Mouse (Mus musculus): Measurements from ENCODE around the gene Slc25a25.

Slc25a25 gene

DNA sequence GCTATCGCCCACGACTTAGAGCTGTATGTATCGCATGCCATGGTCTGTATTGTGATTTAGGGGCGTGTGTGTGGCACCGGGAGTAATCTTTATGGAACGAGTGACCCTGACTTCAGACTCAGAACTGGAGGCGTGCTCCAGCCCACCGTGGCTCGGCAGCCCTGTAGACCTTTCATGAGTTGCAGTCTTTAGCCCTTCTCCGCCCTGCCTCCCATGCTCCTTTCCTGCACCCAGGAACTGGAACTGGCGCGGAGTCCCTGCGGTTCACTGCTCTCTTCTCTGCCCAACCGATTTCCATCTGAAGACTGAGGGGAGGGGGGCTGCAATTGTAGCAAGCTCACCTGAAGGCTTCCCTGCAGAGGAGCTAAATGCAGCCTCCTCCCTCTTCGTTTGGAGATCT is 54.5 kb downstream of the Slc25a25 start:
- DNase-seq (ENCODE audit: low read depth): no peak

DNA sequence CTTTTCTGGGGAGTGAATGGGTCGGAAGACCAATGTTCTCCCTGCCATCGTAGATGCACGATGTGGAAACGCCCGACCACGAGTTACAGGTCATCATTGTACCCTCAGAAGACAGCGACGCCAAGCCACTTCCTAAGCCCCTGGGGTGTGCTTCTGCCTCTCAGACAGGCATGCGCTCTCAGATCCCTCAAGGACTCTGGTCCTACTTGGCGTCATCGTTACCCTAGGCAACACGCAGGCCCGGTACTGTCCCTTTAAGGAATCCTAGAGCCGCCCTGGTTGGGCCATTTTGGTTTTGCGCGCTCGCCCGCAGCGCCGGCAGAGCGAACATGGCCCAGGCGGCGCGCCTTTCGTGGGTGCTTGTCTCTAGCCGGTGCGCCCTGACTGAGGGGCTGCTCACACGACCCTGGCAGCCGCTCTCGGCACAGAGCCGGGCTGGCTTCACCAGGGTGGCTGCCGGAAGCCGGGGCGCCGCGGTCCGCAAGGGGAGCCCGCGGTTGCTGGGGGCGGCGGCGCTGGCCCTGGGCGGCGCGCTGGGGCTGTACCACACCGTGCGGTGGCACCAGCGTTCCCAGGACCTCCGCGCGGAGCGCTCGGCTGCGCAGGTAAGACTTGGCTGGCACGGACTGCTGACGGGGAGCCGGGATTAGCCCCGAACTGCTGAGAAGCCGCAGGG is 55.2 kb downstream of the Slc25a25 start:
- DNase-seq (ENCODE audit: low read depth): peak; percentile 85

DNA sequence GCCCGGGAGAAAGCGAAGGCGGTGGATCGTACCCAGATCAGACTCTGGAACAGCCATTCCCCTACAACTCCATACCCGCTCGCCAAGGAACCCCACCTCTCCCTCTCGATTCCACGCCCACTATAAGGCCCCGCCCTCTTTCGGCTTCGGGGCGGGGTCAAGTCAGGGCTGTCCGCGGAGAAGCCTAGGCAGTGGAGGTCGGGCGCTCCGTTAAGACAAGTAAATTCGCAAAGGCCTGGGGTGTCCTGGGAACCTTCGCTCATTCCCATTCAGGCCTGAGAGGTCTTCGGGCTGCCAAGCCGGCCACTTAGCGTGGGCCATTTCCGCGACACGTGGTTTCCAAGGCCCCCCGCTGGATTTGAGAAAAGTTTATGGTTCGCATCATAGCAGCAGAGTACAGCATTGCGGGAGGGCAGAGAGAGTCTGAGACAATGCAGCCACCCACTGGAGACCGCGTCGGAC is 55.7 kb downstream of the Slc25a25 start, which contains the start of gene Ptges2:
TSS of gene Ptges2 (plus strand) at position 413 of the 462 bp plus-strand sequence.
- peak; percentile 92 for DNase-seq (ENCODE audit: low read depth)

DNA sequence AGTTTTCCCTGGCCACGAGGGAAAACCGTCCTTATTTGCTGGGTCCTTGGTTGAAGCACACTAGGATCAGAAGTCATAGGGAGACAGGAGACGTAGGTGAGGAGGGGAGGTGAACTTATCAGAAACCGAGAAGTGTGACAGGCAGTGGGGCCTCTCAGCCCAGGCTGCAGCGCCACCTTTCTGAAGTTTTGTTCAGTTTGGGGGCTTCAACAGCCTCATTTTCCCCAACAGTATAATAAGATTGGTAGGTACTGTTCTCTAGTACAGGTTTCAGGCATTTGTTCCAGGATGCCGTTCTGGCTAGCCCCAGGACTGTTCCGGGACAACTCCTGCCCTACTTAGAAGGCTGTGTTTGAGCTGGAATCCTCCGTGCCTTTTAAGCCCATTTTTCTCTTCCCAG is 56.3 kb downstream of the Slc25a25 start:
- peak; percentile 58 for DNase-seq (ENCODE audit: low read depth)

DNA sequence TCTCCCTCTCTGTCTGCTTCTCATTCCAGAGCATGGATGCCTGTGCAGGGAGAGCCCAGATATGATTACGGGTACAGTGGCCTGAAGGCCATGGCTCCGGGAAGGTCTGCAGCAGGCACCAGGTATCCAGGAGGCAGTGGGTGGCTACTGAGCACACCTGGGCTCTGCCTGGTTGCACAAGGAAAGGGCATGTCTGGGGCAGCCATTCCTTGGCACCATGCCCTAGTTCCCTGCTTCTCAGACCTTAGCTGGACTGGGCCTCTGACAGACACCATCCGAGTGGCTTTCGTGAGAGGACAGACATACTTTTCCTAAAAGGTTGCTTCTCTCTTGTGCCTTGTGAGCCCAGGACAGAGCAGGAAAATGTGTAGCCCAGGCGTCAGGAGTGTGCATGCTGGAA is 59.2 kb downstream of the Slc25a25 start:
- no peak for DNase-seq (ENCODE audit: low read depth)

DNA sequence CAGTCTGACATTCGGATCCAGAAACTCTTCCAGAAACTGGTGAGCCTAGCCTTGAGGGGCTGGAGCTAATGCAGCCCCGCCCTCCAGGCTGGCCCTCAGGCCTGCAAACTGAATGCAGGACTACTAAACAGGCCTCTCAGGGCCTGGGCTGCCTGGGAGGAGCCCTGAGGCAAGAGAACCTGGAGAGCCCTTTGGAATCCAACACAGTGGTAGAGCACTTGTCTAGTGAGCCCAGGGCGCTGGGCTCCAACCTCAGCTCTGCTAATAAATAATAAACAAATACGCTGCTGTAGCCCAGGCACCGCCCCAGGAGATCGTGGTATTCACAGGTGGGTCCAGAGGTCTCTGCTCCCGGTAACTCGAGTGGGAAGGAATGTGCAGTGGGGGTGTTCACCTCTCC is 60.4 kb downstream of the Slc25a25 start:
- no peak for DNase-seq (ENCODE audit: low read depth)

DNA sequence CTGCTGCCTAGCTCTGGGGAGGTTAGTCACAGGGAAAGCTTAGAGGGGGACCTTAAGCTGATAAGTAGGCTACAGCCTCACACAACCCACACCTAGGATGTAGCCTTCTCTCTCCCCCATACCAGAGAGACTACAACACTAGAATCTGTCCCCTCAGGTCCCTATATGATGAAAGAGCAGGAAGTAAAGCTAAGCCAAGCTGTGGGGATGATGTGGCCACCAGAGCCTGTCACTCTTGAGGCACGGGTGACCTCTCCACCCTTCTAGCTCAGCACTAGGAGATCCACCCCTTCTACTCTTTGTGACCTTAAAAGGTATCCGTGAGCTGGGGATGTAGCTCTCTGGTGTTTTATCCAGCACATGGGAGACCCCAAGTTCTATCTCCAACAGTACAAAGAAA is 62.1 kb downstream of the Slc25a25 start:
- no peak for DNase-seq (ENCODE audit: low read depth)

DNA sequence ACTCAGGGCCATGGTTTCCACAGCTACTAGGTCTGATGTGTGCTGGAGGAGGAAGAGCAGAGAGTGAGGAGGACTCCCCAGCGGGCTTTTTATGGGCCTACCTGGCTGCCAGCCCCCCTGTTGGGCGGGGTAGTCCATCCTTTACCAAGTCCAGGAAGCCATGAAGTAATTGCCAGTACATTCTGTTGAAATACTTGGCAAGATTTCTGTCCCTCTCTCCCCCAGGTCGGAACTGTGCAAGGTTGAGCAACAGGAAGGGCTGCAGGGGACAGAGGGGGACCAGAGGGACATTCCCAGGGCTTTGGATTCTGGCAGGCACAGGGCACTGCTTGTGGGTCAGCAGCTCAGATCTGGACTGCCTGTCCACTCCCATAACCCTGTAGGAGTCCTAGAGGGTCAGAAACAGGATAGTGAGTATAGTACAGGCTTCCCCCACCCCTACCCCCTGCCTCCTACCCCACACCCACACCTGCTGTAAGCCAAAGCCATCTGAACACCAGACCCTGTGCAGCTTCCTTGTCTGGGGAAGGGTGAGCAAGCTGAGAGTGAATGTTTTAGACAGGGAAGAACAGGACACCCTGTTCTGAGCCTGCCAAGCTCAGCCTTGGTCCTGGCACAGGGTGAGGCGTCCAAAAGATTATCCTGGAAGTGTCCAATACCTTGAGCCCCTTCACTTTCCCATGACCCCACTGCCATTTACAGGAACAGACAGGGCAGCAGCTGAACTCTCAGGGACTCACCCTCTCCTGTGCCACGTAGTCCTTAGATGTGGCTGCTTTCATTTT is 63.3 kb downstream of the Slc25a25 start, which contains the start of gene Lcn2:
TSS of gene Lcn2 (minus strand) at position 547 of the 785 bp plus-strand sequence.
- no peak for DNase-seq (ENCODE audit: low read depth)

DNA sequence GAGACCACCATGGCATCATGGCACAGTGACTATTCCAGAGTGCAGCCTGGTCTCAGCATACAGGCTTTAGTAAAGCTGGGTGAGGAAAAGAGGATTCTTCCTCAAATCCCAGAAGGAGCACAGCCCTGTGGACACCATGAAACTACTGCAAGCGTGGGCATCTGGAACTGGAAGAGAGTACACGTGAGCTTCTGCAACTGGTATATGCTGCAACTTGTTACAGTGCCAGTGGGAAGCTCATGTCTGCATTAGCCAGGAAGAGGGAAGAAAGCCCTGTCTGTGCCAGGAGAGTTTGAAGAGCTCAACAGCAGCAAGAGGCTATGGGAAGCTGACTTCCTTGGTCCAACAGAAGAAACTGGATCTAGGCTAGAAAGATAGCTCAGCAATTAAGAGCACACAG is 68.6 kb downstream of the Slc25a25 start:
- no peak for DNase-seq (ENCODE audit: low read depth)

DNA sequence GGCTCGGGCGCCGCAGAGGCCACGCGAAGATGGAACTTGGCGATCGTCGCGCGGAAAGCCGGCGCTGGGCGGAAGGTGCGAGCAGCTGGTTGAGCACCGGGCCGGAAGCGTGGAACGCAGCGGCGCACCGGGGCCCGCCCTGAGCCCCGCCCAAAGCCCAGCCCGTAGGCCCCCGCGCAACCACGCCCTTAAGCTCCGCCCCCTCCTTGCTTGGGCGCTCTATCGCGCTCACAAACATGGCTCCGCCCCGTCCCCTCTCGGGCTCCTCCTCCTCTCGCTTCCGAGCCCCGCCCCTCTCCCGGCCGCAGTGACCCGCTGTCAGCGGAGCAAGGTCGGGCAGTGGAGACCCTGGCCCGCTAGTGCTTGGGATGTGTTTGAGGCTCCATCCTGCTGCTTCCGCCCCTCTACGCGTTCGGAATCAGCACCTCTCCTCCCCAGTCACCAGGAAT is 69.4 kb downstream of the Slc25a25 start, which contains the start of gene 1110008P14Rik:
TSS of gene 1110008P14Rik (minus strand) at position 164 of the 449 bp plus-strand sequence.
- DNase-seq (ENCODE audit: low read depth): peak; percentile 96

DNA sequence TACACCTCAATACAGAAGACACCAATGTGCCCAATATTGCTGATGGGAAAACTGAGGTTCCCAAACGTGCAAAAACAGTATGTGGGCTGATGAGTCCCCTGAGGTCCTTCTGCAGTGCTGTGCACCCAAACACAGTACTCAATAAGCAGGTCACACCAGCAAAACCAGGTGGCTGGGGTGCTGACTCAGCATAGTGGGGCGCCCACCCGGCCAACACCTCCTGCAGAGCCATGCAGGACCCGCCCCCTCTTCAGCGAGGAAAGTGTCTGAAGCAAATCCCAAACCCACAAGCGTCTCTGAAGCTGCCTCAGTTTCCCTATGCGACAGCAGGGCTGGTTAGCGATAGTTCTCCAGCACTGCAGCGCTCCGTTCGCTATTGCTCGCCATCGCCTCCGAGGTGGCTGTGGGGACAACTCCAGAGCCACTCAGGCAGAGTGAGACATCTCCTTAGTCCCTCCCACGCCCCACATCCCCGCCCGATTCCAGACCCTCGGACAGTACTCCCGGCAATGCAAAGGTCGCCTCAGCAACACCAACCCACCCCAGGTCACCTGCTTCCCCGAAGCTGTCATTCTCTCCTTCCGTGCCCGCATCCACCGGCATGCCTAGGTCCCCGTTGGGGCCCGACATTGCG is 70.0 kb downstream of the Slc25a25 start:
- no peak for DNase-seq (ENCODE audit: low read depth)

DNA sequence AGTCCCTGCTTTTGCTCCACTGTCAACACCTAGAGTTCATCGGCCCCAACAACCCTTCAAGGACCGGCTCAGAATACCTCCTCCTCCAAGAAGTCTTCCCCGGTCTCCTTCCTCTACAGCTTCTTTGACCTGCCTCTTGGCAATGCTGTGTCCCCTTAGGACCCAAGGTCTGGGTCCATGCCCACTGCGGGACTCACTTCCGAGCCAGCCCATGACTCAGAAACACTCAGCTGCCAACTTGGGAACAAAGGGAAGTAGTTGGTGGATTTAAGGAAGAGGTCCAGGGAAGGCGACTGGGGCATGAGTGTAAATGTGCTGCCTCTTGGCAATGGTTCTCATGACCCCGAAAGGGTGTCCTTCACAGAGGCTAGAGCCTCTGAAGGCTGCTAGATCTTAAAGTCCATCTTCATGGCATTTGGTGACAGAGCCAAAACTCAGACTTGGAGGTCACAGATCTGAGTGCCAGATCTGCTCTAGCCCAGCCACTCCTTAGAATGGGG is 71.2 kb downstream of the Slc25a25 start:
- DNase-seq (ENCODE audit: low read depth): no peak

DNA sequence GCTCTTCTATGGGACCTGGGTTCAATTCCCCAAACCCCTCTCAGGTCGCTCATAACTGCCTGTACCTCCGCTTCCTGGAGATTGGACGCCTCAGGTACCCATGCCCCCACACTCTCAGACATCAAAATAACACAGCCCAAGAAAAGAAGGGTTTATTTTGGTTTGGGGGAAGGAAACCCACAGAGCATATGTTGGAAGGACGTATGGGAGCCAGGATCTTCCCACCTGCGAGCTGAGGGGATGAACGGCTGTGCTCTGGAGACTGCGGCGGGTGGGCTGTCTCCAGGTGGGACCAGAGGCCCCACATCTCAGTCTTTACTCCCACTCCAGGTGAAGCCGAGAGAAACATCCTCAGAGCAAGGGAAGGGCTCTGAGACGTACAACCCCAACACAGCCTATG is 74.3 kb downstream of the Slc25a25 start:
- DNase-seq (ENCODE audit: low read depth): no peak

DNA sequence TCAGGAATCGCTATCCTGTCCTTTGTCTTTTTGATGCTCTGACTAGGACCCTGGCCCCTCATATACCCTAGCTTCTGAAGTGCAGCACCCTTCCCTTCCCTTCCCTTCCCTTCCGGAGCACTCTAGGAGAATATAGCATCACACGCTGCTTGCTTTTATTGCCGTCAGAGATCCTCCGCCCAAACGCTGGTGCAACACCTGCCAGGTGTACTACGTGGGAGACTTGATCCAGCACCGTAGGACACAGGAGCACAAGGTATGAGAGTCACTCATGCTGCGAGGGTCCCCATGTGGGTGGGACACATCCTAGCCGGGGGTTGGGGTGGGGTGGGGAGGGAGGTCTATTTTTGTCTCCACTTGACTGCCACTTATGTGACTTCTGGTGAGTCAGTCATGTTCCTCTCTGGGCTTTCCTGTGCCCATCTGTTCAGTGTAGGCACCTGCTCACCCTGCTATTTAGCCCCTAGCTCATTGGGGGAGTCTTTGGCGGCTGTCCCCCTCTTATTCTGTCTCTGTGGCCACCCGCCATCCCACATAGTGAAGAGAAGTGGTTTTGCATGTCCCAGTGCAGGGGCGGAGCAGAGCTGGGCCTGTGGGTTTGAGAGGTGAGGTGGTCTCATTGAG is 75.8 kb downstream of the Slc25a25 start:
- no peak for DNase-seq (ENCODE audit: low read depth)

DNA sequence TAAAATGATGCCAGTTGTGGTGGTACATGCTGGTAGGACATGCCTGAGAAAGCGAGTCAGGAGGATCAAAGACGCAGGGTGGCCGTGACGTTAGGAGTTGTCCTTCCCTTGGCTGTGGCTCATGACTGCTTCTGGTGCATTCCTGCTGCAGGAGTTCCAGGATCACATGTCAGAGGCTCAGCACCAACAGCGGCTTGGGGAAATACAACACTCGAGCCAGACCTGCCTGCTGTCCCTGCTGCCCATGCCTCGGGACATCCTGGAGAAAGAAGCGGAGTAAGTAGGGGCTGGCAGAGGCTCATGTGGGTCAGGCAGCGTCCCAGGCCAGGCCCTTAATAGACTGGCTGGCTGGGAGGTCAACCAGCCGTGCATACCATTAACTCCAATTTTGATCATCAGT is 77.1 kb downstream of the Slc25a25 start:
- no peak for DNase-seq (ENCODE audit: low read depth)

DNA sequence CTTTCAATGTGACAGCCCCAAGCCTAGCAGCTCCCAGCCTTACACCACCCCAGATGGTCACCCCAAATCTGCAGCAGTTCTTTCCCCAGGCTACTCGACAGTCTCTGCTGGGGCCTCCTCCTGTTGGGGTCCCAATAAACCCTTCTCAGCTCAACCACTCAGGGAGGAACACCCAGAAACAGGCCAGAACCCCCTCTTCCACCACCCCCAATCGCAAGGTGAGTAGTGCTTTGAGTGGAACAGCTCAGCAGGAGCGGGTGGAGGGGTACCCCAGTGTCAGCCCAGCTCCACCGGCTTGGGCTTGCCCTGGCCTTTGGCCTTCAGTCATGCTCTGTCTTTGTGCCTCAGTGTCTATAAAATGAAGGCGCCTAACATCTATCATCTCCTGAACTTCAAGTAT is 83.9 kb downstream of the Slc25a25 start:
- DNase-seq (ENCODE audit: low read depth): no peak

All from c-Kit-positive CD71-positive TER-119-negative erythroid progenitor cells, embryonic 14.5 days (primary cell).